12 mouse cellular contexts compared by ENCODE assay signal in the genomic region with DNA sequence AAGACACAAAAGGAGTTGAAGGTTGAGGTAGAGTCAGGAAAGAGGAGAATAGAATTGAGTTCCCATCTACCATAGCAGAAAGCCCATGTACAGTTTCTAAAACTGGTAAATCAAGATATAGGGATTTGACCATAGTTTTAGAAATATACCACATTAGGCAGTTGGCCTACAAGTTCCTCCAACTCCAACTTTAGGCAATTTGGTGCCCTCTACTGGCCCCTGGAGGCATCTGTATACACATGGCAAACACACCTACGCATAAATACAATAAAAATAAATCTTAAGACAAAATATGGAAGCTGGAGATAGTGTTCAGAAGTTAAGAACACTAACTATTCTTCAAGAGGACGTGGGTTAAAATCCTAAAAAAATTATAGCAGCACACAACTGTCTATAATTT. TPM values are rescaled to one million over a fixed set of nuclear protein-coding genes. Genes with fewer than 3 reads are reported as not detected.
A peak's percentile ranks its signal among the peaks of the same experiment; 100 is the strongest.
DNase-seq lines count a peak whose midpoint lies in the region; ATAC-seq and TF ChIP-seq lines count a peak whose summit lies in the region.
"Had no signal": no experiment of that assay in that cellular context is flagged by ENCODE, and none has a peak within 500 bp of the region (broad histone marks: within the 10 kb centered on the region; RNA-seq: fewer than 3 reads in every experiment).

No protein-coding gene starts in this region.

- no peaks in the 10 kb centered on the region for H3K36me3 ChIP-seq in hindbrain, embryonic 11.5 days (ENCODE audit: control insufficient read depth, insufficient read depth, low read length)
- H3K36me3 ChIP-seq in hindbrain, embryonic 16.5 days (ENCODE audit: control insufficient read depth, insufficient read depth, low read length) = no peaks in the 10 kb centered on the region
- no peaks in the 10 kb centered on the region for H3K36me3 ChIP-seq in ES-E14 (ENCODE audit: control insufficient read depth, insufficient read depth, low read length, poor library complexity, severe bottlenecking)
- H3K36me3 ChIP-seq in hindbrain, postnatal 0 days (ENCODE audit: insufficient read depth, low read length) = no peaks in the 10 kb centered on the region
- H3K36me3 ChIP-seq: G1E; hindbrain, embryonic 15.5 days; lung, embryonic 15.5 days had no signal

- WGBS in hindbrain, embryonic 11.5 days = 74% methylated on average over 2 of the region's 2 CpGs
- WGBS in hindbrain, embryonic 16.5 days = 79% methylated on average over 2 of the region's 2 CpGs
- WGBS in hindbrain, postnatal 0 days = 81% methylated on average over 2 of the region's 2 CpGs

- H3K9me3 ChIP-seq in hindbrain, embryonic 11.5 days (ENCODE audit: control insufficient read depth, low read length) = no peaks in the 10 kb centered on the region
- no peaks in the 10 kb centered on the region for H3K9me3 ChIP-seq in hindbrain, embryonic 16.5 days (ENCODE audit: control insufficient read depth, low read length)
- H3K9me3 ChIP-seq in ES-E14 (ENCODE audit: control insufficient read depth, insufficient read depth, low read depth, low read length) = no peaks in the 10 kb centered on the region
- H3K9me3 ChIP-seq in hindbrain, postnatal 0 days (ENCODE audit: low read length) = no peaks in the 10 kb centered on the region
- H3K9me3 ChIP-seq: G1E; hindbrain, embryonic 15.5 days; lung, embryonic 15.5 days had no signal

- peak; percentile 44 for TF ChIP-seq CTCF in hindbrain, postnatal 0 days (IDR thresholded peaks at IDR 0.05; ENCODE audit: low read depth)

- no peaks in the 10 kb centered on the region for H3K27me3 ChIP-seq in hindbrain, embryonic 11.5 days (ENCODE audit: control insufficient read depth, insufficient read depth, low read length)
- no peaks in the 10 kb centered on the region for H3K27me3 ChIP-seq in hindbrain, embryonic 16.5 days (replicated peaks; ENCODE audit: control insufficient read depth, insufficient read depth, low read length)
- no peaks in the 10 kb centered on the region for H3K27me3 ChIP-seq in hindbrain, postnatal 0 days (ENCODE audit: insufficient read depth, low read length)
- H3K27me3 ChIP-seq: hindbrain, embryonic 15.5 days; lung, embryonic 15.5 days had no signal

- H3K4me3 ChIP-seq in hindbrain, embryonic 11.5 days (ENCODE audit: low read depth, low read length) = no peak overlapping the region
- H3K4me3 ChIP-seq in hindbrain, embryonic 16.5 days (ENCODE audit: low read length) = no peak overlapping the region
- H3K4me3 ChIP-seq in ES-E14 (ENCODE audit: insufficient read depth in 1 of 2, low read depth in 1 of 2, low read length in 2 of 2, poor library complexity in 1 of 2, severe bottlenecking in 1 of 2) = no peak overlapping the region
- H3K4me3 ChIP-seq in hindbrain, postnatal 0 days (ENCODE audit: low read length) = no peak overlapping the region
- H3K4me3 ChIP-seq: hindbrain, embryonic 15.5 days; lung, embryonic 15.5 days; myocyte had no signal

- no peak for ATAC-seq in hindbrain, embryonic 11.5 days (ENCODE audit: low FRiP score)
- no peak for ATAC-seq in hindbrain, embryonic 16.5 days
- no peak for ATAC-seq in hindbrain, postnatal 0 days

- H3K4me2 ChIP-seq in hindbrain, embryonic 11.5 days (replicated peaks; ENCODE audit: low read depth, low read length) = no peak overlapping the region
- no peak overlapping the region for H3K4me2 ChIP-seq in hindbrain, embryonic 16.5 days (ENCODE audit: low read length)
- H3K4me2 ChIP-seq in hindbrain, postnatal 0 days (ENCODE audit: low read depth, low read length) = no peak overlapping the region
- H3K4me2 ChIP-seq: hindbrain, embryonic 15.5 days; lung, embryonic 15.5 days had no signal

- no peak overlapping the region for H3K27ac ChIP-seq in hindbrain, embryonic 11.5 days (ENCODE audit: low read depth, low read length)
- H3K27ac ChIP-seq in hindbrain, embryonic 16.5 days (ENCODE audit: low read depth, low read length) = no peak overlapping the region
- no peak overlapping the region for H3K27ac ChIP-seq in ES-E14 (ENCODE audit: insufficient read depth, low read depth, low read length, poor library complexity, severe bottlenecking)
- no peak overlapping the region for H3K27ac ChIP-seq in hindbrain, postnatal 0 days
- H3K27ac ChIP-seq: hindbrain, embryonic 15.5 days; lung, embryonic 15.5 days had no signal

- no peaks in the 10 kb centered on the region for H3K4me1 ChIP-seq in hindbrain, embryonic 11.5 days (replicated peaks; ENCODE audit: control insufficient read depth, insufficient read depth, low read length)
- no peaks in the 10 kb centered on the region for H3K4me1 ChIP-seq in hindbrain, embryonic 16.5 days (ENCODE audit: control insufficient read depth, insufficient read depth, low read depth, low read length)
- no peaks in the 10 kb centered on the region for H3K4me1 ChIP-seq in ES-E14 (ENCODE audit: control insufficient read depth in 2 of 2, insufficient read depth in 2 of 2, low read length in 2 of 2, poor library complexity in 1 of 2)
- no peaks in the 10 kb centered on the region for H3K4me1 ChIP-seq in hindbrain, postnatal 0 days (ENCODE audit: insufficient read depth, low read length)
- H3K4me1 ChIP-seq: hindbrain, embryonic 15.5 days; lung, embryonic 15.5 days had no signal

- DNase-seq in hindbrain, embryonic 11.5 days (ENCODE audit: low spot score) = peak; percentile 50
- DNase-seq in lung, postnatal 10 days = peak; percentile 11
- no peak for DNase-seq in lung, postnatal 25 days (ENCODE audit: low spot score)
- peak; percentile 26 for DNase-seq in ES-E14 (ENCODE audit: low read depth, low spot score)
- peak; percentile 43 for DNase-seq in hindbrain, postnatal 0 days (ENCODE audit: low spot score)
- no peak for DNase-seq in adrenal gland, adult 18-20 months (ENCODE audit: low spot score in 2 of 2)
- DNase-seq in right cerebral cortex, adult 2 months (ENCODE audit: low spot score in 2 of 2) = no peak

- H3K9ac ChIP-seq in hindbrain, embryonic 11.5 days (ENCODE audit: low read depth, low read length) = no peak overlapping the region
- no peak overlapping the region for H3K9ac ChIP-seq in hindbrain, embryonic 16.5 days (ENCODE audit: low read depth, low read length)
- H3K9ac ChIP-seq in ES-E14 (ENCODE audit: insufficient read depth, low read depth, low read length, poor library complexity, severe bottlenecking) = no peak overlapping the region
- H3K9ac ChIP-seq in hindbrain, postnatal 0 days (replicated peaks; ENCODE audit: low read length) = no peak overlapping the region
- H3K9ac ChIP-seq: hindbrain, embryonic 15.5 days; lung, embryonic 15.5 days had no signal

- in situ Hi-C loops in ES-E14 (cut with MboI; ENCODE audit: low sequenced_read_pairs in 2 of 2, unreplicated experiment in 2 of 2) = no loop called here

TF ChIP-seq in ES-E14, 5 proteins besides CTCF, POLR2A, EP300 and RAD21:
- TF ChIP-seq ZNF384 (IDR thresholded peaks at IDR 0.05; ENCODE audit: low read depth, low read length) (no peak), HCFC1 (IDR thresholded peaks at IDR 0.05; ENCODE audit: borderline replicate concordance, insufficient read depth, low read length) (no peak), MAFK (IDR thresholded peaks at IDR 0.05; ENCODE audit: insufficient read depth, low read depth, low read length) (no peak), ZC3H11A (IDR thresholded peaks at IDR 0.05; ENCODE audit: borderline replicate concordance, low read depth, low read length) (peak; percentile 56), CHD2 (IDR thresholded peaks at IDR 0.05; ENCODE audit: low read depth, low read length) (no peak)

RNA-seq across cellular contexts. Expression of a gene that starts 19.7 kb away (rescaled TPM):
- polyA plus RNA-seq in hindbrain, embryonic 11.5 days (2014; fragmentation: Nextera tagmentation; extraction: Ambion mirVana) = 16.0 and 18.8 TPM in 2 replicates
- polyA plus RNA-seq in hindbrain, embryonic 16.5 days (2015; fragmentation: Nextera tagmentation; extraction: Ambion mirVana) = 32.2 and 38.8 TPM in 2 replicates
- 1.2 and 1.8 TPM in 2 replicates for total RNA-seq in ES-E14 (2012; rRNA removed)
- 23.5 and 28.0 TPM in 2 replicates for total RNA-seq in hindbrain, postnatal 0 days (2014; rRNA removed)
- polyA plus RNA-seq in hindbrain, postnatal 0 days (2015; fragmentation: Nextera tagmentation; extraction: Ambion mirVana) = 20.6 and 22.2 TPM in 2 replicates
- 1 to 10 TPM; 2.0 to 3.5 TPM for total RNA-seq in adrenal gland, adult 18-20 months (2021)
- polyA plus RNA-seq: G1E had no signal

RNA-seq across cellular contexts. Expression of a gene that starts 41.1 kb away (rescaled TPM):
- polyA plus RNA-seq in hindbrain, embryonic 11.5 days (2014; fragmentation: Nextera tagmentation; extraction: Ambion mirVana) = 16.0 and 16.1 TPM in 2 replicates
- polyA plus RNA-seq in hindbrain, embryonic 16.5 days (2015; fragmentation: Nextera tagmentation; extraction: Ambion mirVana) = 10.1 and 11.0 TPM in 2 replicates
- total RNA-seq in ES-E14 (2012; rRNA removed) = 3.3 and 4.9 TPM in 2 replicates
- total RNA-seq in hindbrain, postnatal 0 days (2014; rRNA removed) = 6.0 and 6.3 TPM in 2 replicates
- 11.4 and 13.3 TPM in 2 replicates for polyA plus RNA-seq in hindbrain, postnatal 0 days (2015; fragmentation: Nextera tagmentation; extraction: Ambion mirVana)
- 1 to 10 TPM; 5.0 to 5.6 TPM for total RNA-seq in adrenal gland, adult 18-20 months (2021)

Comparison
In these comparisons a context has a peak if more than half of its experiments do, and no peak if none do; other contexts are left out.
1. DNase-seq: peak in hindbrain, embryonic 11.5 days (single experiment), lung, postnatal 10 days (single experiment), ES-E14 (single experiment) and hindbrain, postnatal 0 days (single experiment); none in lung, postnatal 25 days (single experiment), adrenal gland, adult 18-20 months (0 of 2) and right cerebral cortex, adult 2 months (0 of 2).